Mouse (Mus musculus) heart, postnatal 0 days (tissue): ENCODE results near the gene Stra6. TPM values are rescaled to one million over a fixed set of nuclear protein-coding genes. Genes with fewer than 3 reads are reported as not detected.

Experiments used
- ATAC-seq: fragments of 200-750 bp; cut with Nextera tagmentation; 2 replicates; pipeline ENCODE4 v1.8.0; 2017; ENCODE audit warnings: low read depth, moderate number of reproducible peaks, moderate library complexity; ENCODE audit not compliant: insufficient read depth
- DNase-seq: peaks from one replicate; pipeline ENCODE4 v3.0.0-alpha.2; 2016; ENCODE audit warnings: low spot score
- H3K27ac ChIP-seq: fragments of 300-500 bp; sonication (generic); 2 replicates; pipeline ENCODE4 v1.5.1; 2014; ENCODE audit warnings: low read depth, mild to moderate bottlenecking
- H3K27me3 ChIP-seq: fragments of 300-500 bp; sonication (generic); 2 replicates; pipeline ENCODE4 v1.6.1; 2014; ENCODE audit warnings: low read length, mixed read lengths; ENCODE audit not compliant: control insufficient read depth, insufficient read depth
- H3K36me3 ChIP-seq: fragments of 300-500 bp; sonication (generic); replicated peaks from 2 replicates; pipeline ENCODE4 v1.6.1; 2014; ENCODE audit warnings: low read length, mixed read lengths; ENCODE audit not compliant: control insufficient read depth, insufficient read depth
- H3K4me1 ChIP-seq: fragments of 300-500 bp; sonication (generic); 2 replicates; pipeline ENCODE4 v1.6.1; 2014; ENCODE audit warnings: antibody characterized with exemption; ENCODE audit not compliant: control insufficient read depth, insufficient read depth
- H3K4me2 ChIP-seq: fragments of 300-500 bp; sonication (generic); 2 replicates; pipeline ENCODE4 v1.6.1; 2014; ENCODE audit warnings: low read depth, mild to moderate bottlenecking, low read length, moderate library complexity
- H3K4me3 ChIP-seq: fragments of 300-500 bp; sonication (generic); 2 replicates; pipeline ENCODE4 v1.5.1; 2014; ENCODE audit warnings: low read depth, low read length
- H3K9ac ChIP-seq: fragments of 300-500 bp; sonication (generic); replicated peaks from 2 replicates; pipeline ENCODE4 v1.6.1; 2014; ENCODE audit warnings: low read depth, low read length, mixed read lengths
- H3K9me3 ChIP-seq: fragments of 300-500 bp; sonication (generic); replicated peaks from 2 replicates; pipeline ENCODE4 v1.6.1; 2016; ENCODE audit warnings: low read length; ENCODE audit not compliant: control insufficient read depth
- CTCF ChIP-seq: IDR thresholded peaks from 2 replicates; pipeline ENCODE4 v1.5.1; 2016; ENCODE audit warnings: antibody characterized with exemption, control low read depth, low read depth
- EP300 ChIP-seq: IDR thresholded peaks from 2 replicates; pipeline ENCODE4 v1.6.1; 2016; ENCODE audit warnings: antibody characterized with exemption, low read depth
- WGBS: fragments of 180-500 bp; shearing (Covaris S2); extraction: QIAGEN DNeasy Blood & Tissue Kit; methylation state at CpG from one replicate; pipeline ENCODE4 v1.1.7; 2014; 5-methylcytosine and 5-hydroxymethylcytosine counted together
- polyA plus RNA-seq: library from polyadenylated mRNA; unstranded; fragments of >200 nt; fragmentation: Nextera tagmentation; extraction: Ambion mirVana; gene quantifications from 2 replicates; pipeline ENCODE4 v1.2.1, GENCODE M21; 2015
- total RNA-seq: library from RNA; depleted of rRNA; stranded (reverse); fragments of >200 nt; gene quantifications from 2 replicates; pipeline ENCODE4 v1.2.3, GENCODE M21; 2014; ENCODE audit warnings: low replicate concordance

Gene Stra6
- total and polyA plus RNA-seq, 2 experiments from 2014 or later = 0.05 TPM; not detected in 1

DNA sequence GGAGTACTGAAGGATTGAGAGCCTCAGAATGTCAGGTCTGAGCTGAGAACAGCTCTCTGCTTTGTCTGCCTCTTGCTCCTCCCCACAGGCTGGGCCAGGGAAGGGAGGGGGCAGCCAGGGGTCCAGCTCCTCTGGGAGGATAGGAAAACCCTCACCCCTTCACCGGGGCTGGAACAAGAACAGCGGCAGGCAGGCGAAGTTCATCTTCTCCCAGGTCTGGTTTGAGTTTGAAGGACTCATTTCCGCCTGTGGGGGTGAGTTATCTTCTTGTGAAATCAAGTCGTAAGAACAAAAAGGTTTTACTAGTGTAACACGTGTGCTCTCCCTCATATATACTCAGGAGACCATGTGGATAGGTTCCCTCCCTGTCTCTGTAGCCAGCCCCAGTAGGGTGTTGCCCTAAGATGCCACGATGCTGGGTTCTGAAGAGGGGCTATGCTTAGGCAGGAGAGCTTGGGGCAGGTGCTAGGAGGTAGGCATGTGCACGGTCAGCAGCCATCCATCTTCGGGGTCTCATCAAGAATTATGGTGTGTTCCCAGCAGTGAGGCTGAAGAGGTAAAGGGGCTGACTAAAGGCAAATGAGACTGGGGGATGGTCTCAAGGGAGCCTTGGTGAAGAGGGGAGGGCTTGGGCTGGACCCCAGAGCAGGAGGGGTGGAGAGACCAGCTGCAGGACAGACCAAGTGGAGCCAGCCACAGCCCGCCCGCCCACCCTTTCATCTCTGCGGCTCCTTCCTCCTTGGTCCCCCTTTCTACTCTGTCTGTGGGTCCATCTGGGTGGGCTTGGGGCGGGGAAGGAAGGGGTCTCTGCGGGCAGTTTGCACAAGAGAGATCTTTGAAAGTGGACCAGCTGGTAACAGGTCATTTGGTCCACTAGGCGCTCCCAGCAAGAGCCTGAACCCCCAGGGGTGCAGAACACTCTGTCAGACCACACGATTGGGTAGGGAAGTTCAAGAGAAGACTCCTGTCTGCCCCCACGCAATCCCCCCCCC, 70.6 kb downstream of the Stra6 start:
- H3K36me3 ChIP-seq = no peaks in the 10 kb centered on the region
- H3K27ac ChIP-seq = no peak overlapping the region
- no peak overlapping the region for H3K4me2 ChIP-seq
- TF ChIP-seq CTCF (no peak), EP300 (no peak)
- ATAC-seq = no peak
- no peaks in the 10 kb centered on the region for H3K4me1 ChIP-seq
- no peak overlapping the region for H3K4me3 ChIP-seq
- DNase-seq = no peak
- no peaks in the 10 kb centered on the region for H3K9me3 ChIP-seq
- peaks cover 61% of the 10 kb centered on the region for H3K27me3 ChIP-seq
- 19% methylated on average over 16 of the region's 17 CpGs for WGBS
- H3K9ac ChIP-seq = no peak overlapping the region

DNA sequence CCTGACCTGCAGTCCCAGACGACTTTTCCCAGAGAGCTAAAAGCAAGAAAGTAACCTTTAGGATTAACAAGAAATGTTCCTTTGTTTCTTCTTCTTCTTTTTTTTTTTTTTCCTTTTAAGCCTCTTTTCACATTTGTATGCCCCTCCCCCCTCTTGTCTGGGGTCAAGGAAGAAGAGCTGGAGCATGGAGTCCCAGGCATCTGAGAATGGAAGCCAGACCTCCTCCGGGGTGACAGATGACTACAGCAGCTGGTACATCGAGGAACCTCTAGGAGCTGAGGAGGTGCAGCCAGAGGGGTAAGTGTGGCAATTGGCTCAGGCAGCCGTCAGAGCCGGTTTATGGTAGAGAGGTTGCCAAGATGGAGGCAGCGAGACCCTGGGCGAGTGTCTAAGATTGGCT, 71.3 kb downstream of the Stra6 start:
- 29% methylated on average over 7 of the region's 7 CpGs for WGBS
- DNase-seq (no peak), ATAC-seq (no peak)
- no peak overlapping the region for H3K27ac ChIP-seq
- TF ChIP-seq CTCF = no peak
- H3K9ac ChIP-seq = no peak overlapping the region
- no peak overlapping the region for H3K4me3 ChIP-seq
- H3K9me3 ChIP-seq = no peaks in the 10 kb centered on the region
- no peaks in the 10 kb centered on the region for H3K36me3 ChIP-seq
- no peaks in the 10 kb centered on the region for H3K4me1 ChIP-seq
- H3K4me2 ChIP-seq = no peak overlapping the region
- peaks cover 53% of the 10 kb centered on the region for H3K27me3 ChIP-seq

DNA sequence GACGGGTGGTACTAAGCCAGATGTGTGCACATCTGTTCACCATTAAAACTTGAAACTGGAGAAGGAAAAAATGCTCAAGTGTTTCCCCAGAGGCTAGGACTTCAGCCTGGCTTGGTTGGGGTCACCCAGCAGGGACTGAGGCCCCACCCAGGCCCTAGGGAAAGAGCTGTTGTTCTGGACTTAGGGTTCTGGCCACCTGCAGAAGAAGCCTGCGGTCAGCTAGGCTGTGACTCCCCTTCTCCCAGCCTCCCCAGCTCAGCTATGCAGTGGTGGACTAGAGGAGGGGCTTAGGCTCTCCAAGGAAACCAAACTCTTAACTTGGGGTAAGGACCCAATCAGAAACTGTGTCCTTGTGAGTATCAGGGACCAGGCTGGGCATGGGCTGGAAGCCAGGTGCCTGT, 72.3 kb downstream of the Stra6 start:
- TF ChIP-seq EP300 = no peak
- no peak for TF ChIP-seq CTCF
- 40% methylated on average over 2 of the region's 2 CpGs for WGBS
- Histone ChIP-seq H3K9ac (no peak overlapping the region), H3K36me3 (no peaks in the 10 kb centered on the region), H3K4me2 (no peak overlapping the region), H3K9me3 (no peaks in the 10 kb centered on the region), H3K27me3 (peaks cover 46% of the 10 kb centered on the region), H3K4me3 (no peak overlapping the region), H3K27ac (no peak overlapping the region), H3K4me1 (no peaks in the 10 kb centered on the region)
- peak; percentile 44; the same call in 1 of the 2 replicates for ATAC-seq
- no peak for DNase-seq

DNA sequence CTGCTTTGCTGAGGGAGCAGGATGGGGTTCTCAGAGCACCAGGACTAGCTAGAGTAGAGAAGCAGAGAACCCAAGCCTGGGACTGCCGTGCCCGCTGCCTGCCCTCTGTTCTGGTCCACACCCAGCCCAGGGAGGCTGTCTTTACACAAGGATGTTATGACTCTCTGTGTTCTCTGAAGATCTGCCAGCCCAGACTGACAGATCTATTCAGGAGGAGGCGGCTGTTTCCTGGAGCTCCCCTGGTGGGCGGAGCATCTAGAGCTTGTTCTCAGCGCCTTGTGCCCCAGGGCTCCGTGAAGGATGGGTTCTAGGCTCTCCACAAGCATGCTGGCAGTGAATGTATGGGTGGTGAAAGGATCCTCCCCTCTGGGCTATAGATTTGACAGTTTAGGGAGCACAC, 76.4 kb downstream of the Stra6 start:
- DNase-seq = peak; percentile 31

DNA sequence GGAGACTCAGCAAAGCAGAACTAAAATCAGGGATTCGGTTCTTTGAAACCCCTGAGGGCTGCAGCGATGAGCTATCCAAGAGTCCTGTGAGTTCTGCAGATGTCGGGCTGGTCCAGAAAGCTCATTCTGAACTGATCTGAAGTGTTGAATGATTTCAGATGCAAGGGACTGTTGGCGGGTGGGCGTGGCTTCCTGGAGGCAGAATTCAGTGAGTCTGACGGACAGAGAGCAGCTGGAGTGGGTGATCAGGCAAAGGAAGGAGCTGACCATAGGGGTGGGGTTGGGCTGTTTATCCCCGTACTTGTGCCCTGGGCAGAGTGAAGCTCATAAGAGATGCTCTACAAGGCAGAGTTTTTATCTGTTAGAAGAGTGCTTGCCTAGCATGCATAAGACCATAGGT, 79.8 kb downstream of the Stra6 start:
- no peak overlapping the region for H3K4me3 ChIP-seq
- DNase-seq (no peak), ATAC-seq (no peak)
- H3K9me3 ChIP-seq = no peaks in the 10 kb centered on the region
- whole genome bisulfite sequencing = 25% methylated on average over 7 of the region's 7 CpGs
- TF ChIP-seq EP300 (no peak), CTCF (no peak)
- no peaks in the 10 kb centered on the region for H3K36me3 ChIP-seq
- 0 out of 2 replicates have a peak, but pooled peaks cover 12% of the 10 kb centered on the region for H3K27me3 ChIP-seq
- H3K9ac ChIP-seq = no peak overlapping the region
- H3K4me2 ChIP-seq = no peak overlapping the region
- H3K4me1 ChIP-seq = no peaks in the 10 kb centered on the region
- no peak overlapping the region for H3K27ac ChIP-seq

More for the DNA sequence above, 76.4 kb downstream of the Stra6 start:
- Histone ChIP-seq H3K9ac (no peak overlapping the region), H3K27me3 (peaks cover 14% of the 10 kb centered on the region; the same call in 1 of the 2 replicates), H3K4me1 (no peaks in the 10 kb centered on the region), H3K27ac (no peak overlapping the region), H3K4me2 (no peak overlapping the region), H3K36me3 (no peaks in the 10 kb centered on the region), H3K9me3 (no peaks in the 10 kb centered on the region), H3K4me3 (no peak overlapping the region)
- 29% methylated on average over 6 of the region's 6 CpGs for WGBS
- peak; percentile 14; the same call in 1 of the 2 replicates for ATAC-seq
- TF ChIP-seq CTCF (no peak), EP300 (no peak)
